In the genomic region with DNA sequence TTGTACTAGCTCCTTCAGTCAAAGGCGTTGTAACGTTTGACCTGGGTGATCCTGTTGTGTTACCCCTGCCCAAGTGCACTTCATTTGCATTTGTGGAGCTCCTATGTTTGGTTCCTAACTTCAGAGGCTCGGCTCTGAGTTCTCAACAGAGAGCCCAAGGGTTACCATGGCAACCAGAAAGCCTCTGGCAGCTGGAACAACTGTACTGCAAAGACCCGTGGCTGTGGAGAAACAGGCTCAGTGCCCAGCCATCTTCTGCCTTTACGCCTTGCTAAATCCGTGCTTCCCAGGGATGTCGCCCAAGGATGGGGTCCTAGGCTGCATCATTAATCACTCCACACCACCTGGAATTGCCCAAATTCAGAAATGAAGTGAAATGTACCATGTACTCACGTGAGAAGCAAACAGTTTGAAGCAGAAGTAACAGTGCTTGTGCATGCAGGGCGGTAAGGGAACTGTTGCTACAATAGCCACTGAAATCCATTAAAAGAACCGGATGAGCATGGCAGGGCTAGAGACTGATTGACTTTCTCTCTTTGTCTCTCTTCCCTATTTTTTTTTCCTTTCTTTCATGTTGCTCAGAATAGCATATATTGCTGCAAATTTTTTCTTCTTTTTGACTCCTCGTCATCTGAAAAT, we compare ENCODE assay signal across 8 mouse cellular contexts. TPM values are rescaled to one million over a fixed set of nuclear protein-coding genes. Genes with fewer than 3 reads are reported as not detected.
DNase-seq lines count a peak whose midpoint lies in the region; ATAC-seq lines count a peak whose summit lies in the region.
"Had no signal": no experiment of that assay in that cellular context is flagged by ENCODE, and none has a peak within 500 bp of the region (broad histone marks: within the 10 kb centered on the region; RNA-seq: fewer than 3 reads in every experiment).

No protein-coding gene starts in this region.

- no peaks in the 10 kb centered on the region for H3K4me1 ChIP-seq in lung, embryonic 16.5 days (replicated peaks; ENCODE audit: control insufficient read depth, insufficient read depth, low read length)
- 0 out of 2 replicates have a peak, but pooled peaks cover 3% of the 10 kb centered on the region for H3K4me1 ChIP-seq in embryonic facial prominence, embryonic 13.5 days
- no peaks in the 10 kb centered on the region for H3K4me1 ChIP-seq in intestine, embryonic 15.5 days (replicated peaks)
- no peaks in the 10 kb centered on the region for H3K4me1 ChIP-seq in stomach, embryonic 16.5 days (ENCODE audit: control insufficient read depth, insufficient read depth, low read length)

- no peak overlapping the region for H3K4me3 ChIP-seq in lung, embryonic 16.5 days (ENCODE audit: low read length)
- peak overlapping the region; percentile 35 for H3K4me3 ChIP-seq in embryonic facial prominence, embryonic 13.5 days
- peak overlapping the region; percentile 11 for H3K4me3 ChIP-seq in intestine, embryonic 15.5 days (replicated peaks)
- peak overlapping the region; percentile 31 for H3K4me3 ChIP-seq in stomach, embryonic 16.5 days (replicated peaks; ENCODE audit: low read length)

- no peak overlapping the region for H3K27ac ChIP-seq in lung, embryonic 16.5 days (ENCODE audit: low read length)
- no peak overlapping the region for H3K27ac ChIP-seq in embryonic facial prominence, embryonic 13.5 days
- no peak overlapping the region for H3K27ac ChIP-seq in intestine, embryonic 15.5 days
- H3K27ac ChIP-seq in stomach, embryonic 16.5 days (ENCODE audit: low read length): no peak overlapping the region

- no peak; the same call in 1 of the 2 replicates for ATAC-seq in lung, embryonic 16.5 days (ENCODE audit: low read depth)
- peak; percentile 86 for ATAC-seq in embryonic facial prominence, embryonic 13.5 days (ENCODE audit: insufficient number of reproducible peaks, insufficient read depth, low FRiP score, low TSS enrichment, low read depth)
- peak; percentile 84 for ATAC-seq in intestine, embryonic 15.5 days
- peak; percentile 75; the same call in 1 of the 2 replicates for ATAC-seq in stomach, embryonic 16.5 days (ENCODE audit: insufficient read depth, low FRiP score)
- no peak for ATAC-seq in megakaryocyte progenitor cell, adult 5-6 weeks (replicated peaks; ENCODE audit: poor library complexity)

- H3K27me3 ChIP-seq in lung, embryonic 16.5 days (ENCODE audit: control insufficient read depth, insufficient read depth, low read depth, low read length): no peaks in the 10 kb centered on the region
- no peaks in the 10 kb centered on the region; the same call in 1 of the 2 replicates for H3K27me3 ChIP-seq in embryonic facial prominence, embryonic 13.5 days
- H3K27me3 ChIP-seq in intestine, embryonic 15.5 days (replicated peaks): no peaks in the 10 kb centered on the region
- no peaks in the 10 kb centered on the region for H3K27me3 ChIP-seq in stomach, embryonic 16.5 days (ENCODE audit: control insufficient read depth, insufficient read depth, low read length)

- no peak for DNase-seq in lung, postnatal 14 days
- DNase-seq in mesoderm, embryonic 11.5 days (ENCODE audit: low read depth, low spot score): peak; percentile 91

- H3K9ac ChIP-seq in lung, embryonic 16.5 days (ENCODE audit: low read length): no peak overlapping the region
- 0 out of 2 replicates have a peak overlapping the region, but pooled peaks have one; percentile 3 for H3K9ac ChIP-seq in embryonic facial prominence, embryonic 13.5 days
- H3K9ac ChIP-seq in intestine, embryonic 15.5 days: no peak overlapping the region
- no peak overlapping the region for H3K9ac ChIP-seq in stomach, embryonic 16.5 days (ENCODE audit: low read length)

- peak overlapping the region; percentile 21; the same call in 1 of the 2 replicates for H3K4me2 ChIP-seq in lung, embryonic 16.5 days (ENCODE audit: low read depth, low read length)
- peak overlapping the region; percentile 62 for H3K4me2 ChIP-seq in embryonic facial prominence, embryonic 13.5 days
- peak overlapping the region; percentile 54 for H3K4me2 ChIP-seq in intestine, embryonic 15.5 days (replicated peaks)
- H3K4me2 ChIP-seq in stomach, embryonic 16.5 days (ENCODE audit: low read depth, low read length): peak overlapping the region; percentile 52

- H3K9me3 ChIP-seq in lung, embryonic 16.5 days (ENCODE audit: control insufficient read depth, low read length): no peaks in the 10 kb centered on the region
- no peaks in the 10 kb centered on the region for H3K9me3 ChIP-seq in embryonic facial prominence, embryonic 13.5 days
- H3K9me3 ChIP-seq in intestine, embryonic 15.5 days: no peaks in the 10 kb centered on the region
- H3K9me3 ChIP-seq in stomach, embryonic 16.5 days (replicated peaks; ENCODE audit: control insufficient read depth, low read length): no peaks in the 10 kb centered on the region

- WGBS in lung, embryonic 16.5 days: 14% methylated on average over 11 of the region's 11 CpGs
- 10% methylated on average over 11 of the region's 11 CpGs for WGBS in embryonic facial prominence, embryonic 13.5 days
- WGBS in intestine, embryonic 15.5 days: 18% methylated on average over 11 of the region's 11 CpGs
- WGBS in stomach, embryonic 16.5 days: 10% methylated on average over 11 of the region's 11 CpGs

- no peaks in the 10 kb centered on the region for H3K36me3 ChIP-seq in lung, embryonic 16.5 days (ENCODE audit: control insufficient read depth, insufficient read depth, low read length)
- H3K36me3 ChIP-seq in embryonic facial prominence, embryonic 13.5 days: no peaks in the 10 kb centered on the region
- no peaks in the 10 kb centered on the region for H3K36me3 ChIP-seq in intestine, embryonic 15.5 days
- H3K36me3 ChIP-seq in stomach, embryonic 16.5 days (ENCODE audit: control insufficient read depth, insufficient read depth, low read length): no peaks in the 10 kb centered on the region

RNA-seq across cellular contexts. Expression of gene Gabrg1, which starts 0.8 kb away (rescaled TPM):
- polyA plus RNA-seq in lung, embryonic 16.5 days (2015; fragmentation: Nextera tagmentation; extraction: Ambion mirVana): not detected in 2 replicates
- 0.07 TPM in 1 of 2 replicates, not detected in the other for polyA plus RNA-seq in embryonic facial prominence, embryonic 13.5 days (2015; fragmentation: Nextera tagmentation; extraction: Ambion mirVana)
- polyA plus RNA-seq in intestine, embryonic 15.5 days (2015; fragmentation: Nextera tagmentation; extraction: Ambion mirVana): 0.05 TPM in 2 replicates
- polyA plus RNA-seq in stomach, embryonic 16.5 days (2015; fragmentation: Nextera tagmentation; extraction: Ambion mirVana): 0.12 and 0.14 TPM in 2 replicates
- not detected in 2 replicates for total RNA-seq in megakaryocyte progenitor cell, adult 5-6 weeks (2015)
- not detected in 2 replicates for total RNA-seq in megakaryocyte progenitor cell, adult 5-6 weeks (2017)
- total RNA-seq: neutrophil, adult 5-6 weeks had no signal

Comparison
In these comparisons a context has a peak if more than half of its experiments do, and no peak if none do; other contexts are left out.
1. ATAC-seq: peak in embryonic facial prominence, embryonic 13.5 days (single experiment), intestine, embryonic 15.5 days (single experiment) and stomach, embryonic 16.5 days (single experiment); none in lung, embryonic 16.5 days (single experiment) and megakaryocyte progenitor cell, adult 5-6 weeks (single experiment).
2. Peak in every context shown above with its lines, with median percentiles within 50 percentile points of each other: H3K4me2 ChIP-seq.